Mouse (Mus musculus) embryonic fibroblast, embryonic 13.5 days (primary cell): ENCODE data around the gene Stk24.

ENCODE experiments used
- CTCF ChIP-seq: IDR thresholded peaks from 2 replicates; pipeline ENCODE4 v1.5.1; 2011; ENCODE audit warnings: mild to moderate bottlenecking, control low read depth, low read length, moderate library complexity, borderline replicate concordance; ENCODE audit not compliant: insufficient read depth
- POLR2A ChIP-seq: IDR thresholded peaks from 2 replicates; pipeline ENCODE4 v1.6.1; 2011; ENCODE audit warnings: low read depth, mild to moderate bottlenecking, control low read depth, low read length, moderate library complexity

GRCm38 (mm10) chr14:121254869-121255268, 124.9 kb downstream of the Stk24 start:
- TF ChIP-seq POLR2A, result no peak
- TF ChIP-seq CTCF, result no peak
